Mouse (Mus musculus): Measurements from ENCODE around the gene Fbxo36.
A peak's percentile ranks its signal among the peaks of the same experiment; 100 is the strongest.

The Fbxo36 gene

DNA sequence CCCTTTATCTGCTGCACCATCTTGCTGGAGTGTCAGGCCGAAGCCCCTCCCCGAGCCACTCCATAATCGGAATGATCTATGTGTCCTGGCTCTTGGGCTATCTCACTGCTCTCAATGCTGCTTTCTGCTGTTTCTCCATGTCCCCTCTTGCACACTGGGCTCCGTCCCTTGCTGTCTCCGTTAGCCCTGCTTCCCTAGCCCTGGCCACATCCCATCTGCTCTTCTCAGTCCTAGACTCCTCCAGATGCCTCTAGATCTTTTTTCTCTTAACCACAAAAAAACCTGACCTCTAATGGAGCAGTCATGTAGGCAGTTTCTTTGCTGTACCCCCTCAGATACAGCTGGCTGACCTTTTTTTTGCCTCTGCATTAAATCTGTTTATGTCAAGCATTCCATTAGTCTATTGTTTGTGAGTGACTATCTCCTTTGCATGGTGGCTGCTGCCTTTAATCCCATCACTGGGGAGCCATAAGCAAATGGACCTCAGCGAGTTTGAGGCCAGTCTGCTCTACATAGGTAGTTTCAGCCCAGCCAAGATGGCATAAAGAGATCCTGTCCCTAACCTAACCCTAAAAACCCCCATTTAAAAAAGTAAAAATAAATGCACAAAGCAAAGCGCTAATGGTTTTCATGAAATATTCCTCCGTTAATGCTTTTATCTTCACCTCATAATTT lies 49.8 kb downstream of the Fbxo36 start:
- DNase-seq (ENCODE audit: low spot score in 2 of 2) = no peak

DNA sequence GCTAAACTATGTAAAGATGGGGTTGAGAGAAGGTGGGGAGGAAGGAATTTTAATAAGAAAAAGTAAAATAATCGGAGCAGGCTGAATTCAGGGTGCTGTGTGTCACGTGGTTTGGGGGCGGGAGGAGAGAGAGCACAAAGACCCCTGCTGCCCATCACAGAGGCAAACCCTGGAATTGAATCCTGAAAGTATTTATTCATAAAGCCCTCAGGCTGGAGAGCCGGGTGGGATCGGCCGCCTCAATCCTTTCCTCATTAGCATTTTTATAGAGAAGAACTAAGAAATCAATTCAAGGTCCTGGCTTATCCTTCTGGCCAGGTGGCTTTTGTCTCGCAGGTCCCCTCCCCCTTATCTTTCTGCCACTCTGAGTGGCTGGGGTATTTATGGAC lies 50.4 kb downstream of the Fbxo36 start:
- DNase-seq (ENCODE audit: low spot score in 2 of 2) = no peak

GRCm38 (mm10) chr1:84890503-84890902 lies 50.9 kb downstream of the Fbxo36 start:
- no peak for DNase-seq (ENCODE audit: low spot score in 2 of 2)

DNA sequence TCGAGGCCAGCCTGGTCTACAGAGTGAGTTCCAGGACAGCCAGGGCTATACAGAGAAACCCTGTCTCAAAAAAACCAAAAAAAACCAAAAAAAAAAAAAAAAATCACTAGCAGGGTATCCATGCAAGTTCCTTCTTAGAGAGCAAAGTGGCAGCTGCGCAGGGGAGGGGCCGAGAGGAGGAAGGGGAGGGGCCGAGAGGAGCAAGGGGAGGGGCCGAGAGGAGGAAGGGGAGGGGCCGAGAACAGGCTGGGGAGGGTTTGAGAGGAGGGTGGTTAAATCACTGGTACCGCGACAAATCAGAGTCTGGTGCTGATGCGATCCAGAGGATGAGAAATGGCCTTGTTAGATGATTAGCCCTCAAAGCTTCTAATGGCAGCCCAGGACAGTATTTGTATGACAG lies 52.1 kb downstream of the Fbxo36 start:
- DNase-seq (ENCODE audit: low spot score in 2 of 2) = no peak

- no peak for DNase-seq (ENCODE audit: low spot score in 2 of 2)
These were observed 57.7 kb downstream of the Fbxo36 start for GRCm38 (mm10) chr1:84897364-84897763.

DNA sequence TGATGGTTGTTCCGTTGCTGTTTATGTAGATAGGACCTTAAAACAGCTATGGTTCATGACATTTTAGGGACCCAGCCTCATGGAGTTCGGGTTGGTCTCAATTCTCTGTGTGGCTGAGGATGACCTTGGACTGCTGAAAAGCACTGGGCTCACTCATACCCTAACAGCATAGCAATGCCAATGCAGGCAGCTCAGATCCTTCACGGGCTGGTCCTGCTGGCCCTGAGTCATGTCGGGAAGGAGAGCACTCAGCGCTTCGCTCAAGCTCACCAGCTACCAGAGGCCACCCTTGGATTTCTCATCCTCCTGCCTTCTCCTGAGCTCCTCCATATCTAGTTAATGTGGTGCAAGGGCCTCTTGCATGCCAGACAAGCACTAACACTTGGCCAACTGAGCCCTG lies 59.5 kb downstream of the Fbxo36 start:
- DNase-seq (ENCODE audit: low spot score in 2 of 2) = no peak

DNA sequence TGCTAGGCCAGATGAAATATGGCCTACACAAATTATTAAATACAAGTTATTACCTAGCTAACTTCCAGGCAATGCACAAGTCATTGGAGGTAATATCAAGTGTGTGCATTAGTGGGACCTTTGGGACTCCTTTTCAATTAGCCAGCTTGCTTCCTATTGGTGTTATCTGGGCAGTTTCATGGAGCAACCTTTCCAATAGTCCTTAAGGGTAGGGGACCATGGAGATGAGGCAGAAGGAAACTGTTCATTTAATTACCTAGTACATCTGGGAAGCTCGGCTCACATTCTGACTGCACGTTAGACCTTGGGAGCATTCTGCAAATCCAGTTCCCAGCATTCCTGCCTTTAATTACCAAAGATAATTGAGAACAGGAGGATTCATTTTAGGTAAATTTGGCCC lies 64.8 kb downstream of the Fbxo36 start:
- DNase-seq (ENCODE audit: low spot score in 2 of 2) = no peak

GRCm38 (mm10) chr1:84910177-84910804 lies 70.7 kb downstream of the Fbxo36 start:
- no peak for DNase-seq (ENCODE audit: low spot score in 2 of 2)

DNA sequence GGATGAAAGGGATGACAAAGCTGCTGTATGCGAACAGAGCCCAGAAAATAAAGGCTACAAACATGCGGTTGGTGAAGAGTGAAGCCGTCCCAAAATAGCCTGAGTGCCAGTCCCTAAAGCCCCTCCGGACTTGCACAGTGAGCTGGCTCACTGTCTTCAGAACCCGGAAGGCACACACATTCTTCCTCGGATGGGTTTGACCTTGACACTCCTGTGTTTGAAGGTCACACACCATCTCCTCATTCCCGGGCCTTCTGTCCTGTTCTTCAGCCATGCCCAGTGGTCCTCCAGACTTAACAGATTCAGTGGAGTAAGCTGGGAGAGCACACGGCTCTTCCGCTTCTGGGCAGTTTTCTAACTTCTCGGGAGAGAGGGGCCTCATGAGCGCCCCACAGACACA lies 72.9 kb downstream of the Fbxo36 start:
- DNase-seq (ENCODE audit: low spot score in 2 of 2) = no peak

GRCm38 (mm10) chr1:84915010-84915409 lies 75.4 kb downstream of the Fbxo36 start:
- DNase-seq (ENCODE audit: low spot score in 2 of 2) = no peak

GRCm38 (mm10) chr1:84918865-84919264 lies 79.2 kb downstream of the Fbxo36 start:
- DNase-seq (ENCODE audit: low spot score in 2 of 2) = no peak

GRCm38 (mm10) chr1:84923432-84923831 lies 83.8 kb downstream of the Fbxo36 start:
- DNase-seq (ENCODE audit: low spot score in 2 of 2) = no peak

DNA sequence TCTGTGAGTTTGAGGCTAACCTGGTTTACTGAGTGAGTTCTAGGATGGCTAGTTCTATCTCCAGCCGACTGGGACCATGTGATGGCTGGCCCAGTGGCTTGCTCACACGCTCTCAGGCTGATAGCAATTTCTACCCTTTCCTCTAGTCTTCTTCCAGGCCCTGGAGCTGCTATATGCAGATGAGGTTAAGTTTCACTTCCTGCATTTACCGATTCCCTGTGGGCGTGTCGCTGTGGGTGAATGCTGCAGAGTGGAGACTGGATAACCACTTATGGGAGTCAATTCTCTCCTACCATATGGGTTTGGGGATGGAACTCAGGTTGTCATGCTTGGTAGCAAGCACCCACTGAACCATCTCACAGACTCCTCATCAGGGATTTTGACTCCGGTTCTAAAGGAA lies 84.5 kb downstream of the Fbxo36 start:
- no peak for DNase-seq (ENCODE audit: low spot score in 2 of 2)

GRCm38 (mm10) chr1:84925599-84925998 lies 86.0 kb downstream of the Fbxo36 start:
- no peak for DNase-seq (ENCODE audit: low spot score in 2 of 2)

GRCm38 (mm10) chr1:84933472-84934150 lies 94.0 kb downstream of the Fbxo36 start:
- DNase-seq (ENCODE audit: low spot score in 2 of 2) = peak; percentile 88 to 91

- DNase-seq (ENCODE audit: low spot score in 2 of 2) = no peak
These were observed 94.5 kb downstream of the Fbxo36 start for GRCm38 (mm10) chr1:84934151-84934502.

- peak; percentile 76 to 84 for DNase-seq (ENCODE audit: low spot score in 2 of 2)
These were observed 95.1 kb downstream of the Fbxo36 start, which contains the start of gene Slc16a14 for GRCm38 (mm10) chr1:84934503-84935333. Gene Slc16a14, minus strand, starts transcription at chr1:84935134.

DNA sequence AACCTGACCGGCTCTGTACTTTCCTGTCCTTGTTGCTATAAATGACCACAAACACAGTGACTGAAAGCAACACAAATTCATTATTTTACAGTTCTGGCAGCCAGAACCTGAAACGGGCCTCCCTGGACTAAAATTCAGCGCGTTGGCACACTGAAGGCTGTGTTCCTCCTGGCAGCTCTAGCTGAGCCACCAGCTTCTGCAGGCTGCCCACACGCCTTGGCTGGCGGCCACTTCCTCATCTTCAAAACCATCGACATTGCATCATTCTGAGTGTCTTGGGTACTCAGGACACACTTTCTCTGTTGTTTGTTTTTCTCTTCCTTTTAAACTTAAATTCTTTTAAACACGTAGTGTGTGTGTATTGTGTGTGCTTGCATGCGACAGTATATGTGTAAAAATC lies 96.0 kb downstream of the Fbxo36 start:
- peak; percentile 92 to 94 for DNase-seq (ENCODE audit: low spot score in 2 of 2)

DNA sequence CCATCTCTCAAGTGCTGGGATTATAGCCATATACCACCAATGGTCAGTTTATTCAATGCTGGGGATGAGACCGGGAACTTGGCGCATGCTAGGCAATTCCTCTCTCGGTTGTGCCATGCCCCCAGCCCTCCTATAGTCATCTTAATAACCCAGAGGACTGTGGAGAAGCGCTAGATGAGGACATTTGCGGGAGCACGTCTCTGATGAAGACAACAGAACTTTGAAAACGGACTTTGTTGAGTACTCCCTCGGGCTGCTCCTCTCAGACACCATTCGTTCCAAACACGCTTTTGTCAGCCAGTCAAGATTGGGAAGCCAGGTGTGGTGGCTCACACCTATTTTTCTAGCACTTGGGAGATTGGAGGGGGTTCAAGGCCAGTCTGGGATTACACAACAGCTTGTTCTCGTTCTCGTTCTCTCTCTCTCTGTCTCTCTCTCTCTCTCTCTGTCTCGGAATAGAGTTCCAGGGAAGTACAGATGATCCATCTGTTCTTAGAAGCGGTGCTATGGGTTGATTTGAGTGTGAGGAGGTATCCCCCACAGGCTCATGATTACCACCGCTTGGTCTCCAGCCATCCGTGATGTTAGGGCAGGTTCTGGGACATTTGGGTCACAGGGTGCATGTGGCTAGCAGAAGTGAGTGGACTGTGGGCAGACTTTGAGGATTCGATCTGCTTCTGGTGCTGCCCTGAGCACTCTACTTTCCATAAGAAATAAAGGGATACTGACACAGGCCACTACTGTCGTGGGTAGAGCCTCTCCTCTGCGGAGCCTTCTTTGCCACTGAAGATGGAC lies 97.3 kb downstream of the Fbxo36 start:
- DNase-seq (ENCODE audit: low spot score in 2 of 2) = peak in 1 of 2 experiments; percentile 40

GRCm38 (mm10) chr1:84939466-84939865 lies 99.8 kb downstream of the Fbxo36 start:
- DNase-seq (ENCODE audit: low spot score in 2 of 2) = no peak

- DNase-seq (ENCODE audit: low spot score in 2 of 2) = no peak
These were observed 100.7 kb downstream of the Fbxo36 start for GRCm38 (mm10) chr1:84940322-84940721.

Measured in right cerebral cortex, postnatal 10 days (tissue).